Mouse (Mus musculus) testis, adult 2 months (tissue): ENCODE data around the gene Nbea.

Source experiments
- CTCF ChIP-seq: fragments of 200-500 bp; IDR thresholded peaks from 2 replicates; pipeline ENCODE4 v1.5.1; 2012; ENCODE audit warnings: low read depth, mild to moderate bottlenecking, inconsistent platforms, low read length, moderate library complexity; ENCODE audit not compliant: control insufficient read depth, insufficient read depth, insufficient replicate concordance
- POLR2A ChIP-seq: fragments of 200-500 bp; IDR thresholded peaks from 2 replicates; pipeline ENCODE4 v1.6.1; 2012; ENCODE audit warnings: low read depth, mild to moderate bottlenecking, inconsistent platforms, low read length, moderate library complexity; ENCODE audit not compliant: control insufficient read depth

- TF ChIP-seq CTCF (no peak), POLR2A (no peak)
These were observed 397.3 kb downstream of the Nbea start for GRCm38 (mm10) chr3:55785981-55786725.
